Mouse (Mus musculus): ENCODE measurements around the gene Pde6h.

DNA sequence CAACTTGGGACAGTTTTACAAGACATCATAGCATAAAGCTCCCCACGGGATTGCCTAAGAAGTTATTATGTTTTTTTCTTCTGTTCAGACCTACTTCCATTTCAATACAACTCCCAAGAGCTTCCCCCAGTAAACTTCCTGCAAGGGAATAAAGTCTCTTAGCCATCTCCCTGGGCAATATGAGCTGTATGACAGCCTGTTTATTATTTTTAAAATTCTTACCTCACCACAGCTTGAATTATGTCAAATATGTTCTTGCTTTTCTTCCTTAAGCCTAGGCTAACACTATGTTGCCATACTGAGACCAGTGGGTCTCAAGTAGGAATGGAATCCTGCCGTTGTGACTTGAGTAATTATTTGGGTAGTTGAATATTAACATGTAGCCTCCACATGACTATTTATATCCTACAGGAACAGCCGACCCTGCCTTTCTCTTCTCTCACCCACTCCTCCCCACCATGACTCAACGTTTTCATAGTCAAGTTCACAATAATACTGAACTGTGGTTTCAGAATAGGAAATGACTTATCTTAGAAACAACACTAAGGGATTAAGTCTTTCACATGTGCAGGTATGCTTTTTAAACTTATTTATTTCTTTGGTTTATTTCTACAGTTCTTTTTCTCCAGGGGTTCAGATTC is 23.1 kb upstream of the Pde6h start:
- TF ChIP-seq SMC3 (IDR thresholded peaks at IDR 0.05; ENCODE audit: low read depth, low read length) (no peak), CTCF (conservative IDR thresholded peaks at IDR 0.05 in 1 of 2, IDR thresholded peaks at IDR 0.05 in 1 of 2; ENCODE audit: low read depth in 2 of 2, low read length in 2 of 2) (no peak), TCF12 (IDR thresholded peaks at IDR 0.05; ENCODE audit: low read depth, low read length) (no peak), UBTF (IDR thresholded peaks at IDR 0.05; ENCODE audit: low read depth, low read length) (no peak), E2F4 (IDR thresholded peaks at IDR 0.05; ENCODE audit: insufficient replicate concordance, low read depth, low read length) (no peak), ZKSCAN1 (IDR thresholded peaks at IDR 0.05; ENCODE audit: borderline replicate concordance, low read depth, low read length) (no peak), MAZ (IDR thresholded peaks at IDR 0.05; ENCODE audit: low read depth, low read length) (no peak), POLR2A (IDR thresholded peaks at IDR 0.05; ENCODE audit: low read depth, low read length) (no peak), EP300 (IDR thresholded peaks at IDR 0.05; ENCODE audit: low read length) (no peak), USF1 (IDR thresholded peaks at IDR 0.05; ENCODE audit: low read depth, low read length) (no peak), SIN3A (IDR thresholded peaks at IDR 0.05; ENCODE audit: low read length) (no peak)
